Mouse (Mus musculus) heart, postnatal 36 days (tissue): ENCODE data around the gene Cd96. TPM values are rescaled to one million over a fixed set of nuclear protein-coding genes. Genes with fewer than 3 reads are reported as not detected.

Experiments used
- DNase-seq, 2 experiments: peaks; one replicate each; pipeline ENCODE4 v3.0.0; 2021 to 2022
- intact Hi-C: fragments of 180-260 bp; cut with DNase I; formaldehyde crosslinking; loops from one replicate; pipeline ENCODE4 v1.15.1; 2025
- total RNA-seq, 2 experiments: library from RNA; stranded (reverse); gene quantifications; 2 replicates each; pipeline ENCODE4 v1.2.3; 2021

Gene Cd96
- total RNA-seq, 2 experiments from 2014 or later = not detected

DNA sequence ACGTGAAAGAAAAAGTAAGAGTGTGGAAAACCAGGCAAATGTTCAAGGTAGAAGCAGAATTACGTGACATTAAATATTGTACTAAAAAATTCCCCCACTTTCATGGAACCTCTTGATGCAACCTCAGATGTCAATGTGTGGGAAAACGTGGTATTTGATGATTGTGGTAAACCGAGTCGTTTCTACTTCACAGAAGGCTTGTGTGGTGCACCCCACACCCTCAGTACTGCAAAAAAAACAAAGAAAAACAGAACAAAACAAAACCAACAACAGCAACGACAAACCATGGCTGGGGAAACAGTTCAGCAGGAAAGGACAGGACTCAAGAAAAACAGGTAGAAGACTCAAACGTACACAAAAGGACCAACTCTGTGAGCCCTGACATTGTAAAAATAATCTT, 121.8 kb downstream of the Cd96 start:
- intact Hi-C loops = no loop called here

DNA sequence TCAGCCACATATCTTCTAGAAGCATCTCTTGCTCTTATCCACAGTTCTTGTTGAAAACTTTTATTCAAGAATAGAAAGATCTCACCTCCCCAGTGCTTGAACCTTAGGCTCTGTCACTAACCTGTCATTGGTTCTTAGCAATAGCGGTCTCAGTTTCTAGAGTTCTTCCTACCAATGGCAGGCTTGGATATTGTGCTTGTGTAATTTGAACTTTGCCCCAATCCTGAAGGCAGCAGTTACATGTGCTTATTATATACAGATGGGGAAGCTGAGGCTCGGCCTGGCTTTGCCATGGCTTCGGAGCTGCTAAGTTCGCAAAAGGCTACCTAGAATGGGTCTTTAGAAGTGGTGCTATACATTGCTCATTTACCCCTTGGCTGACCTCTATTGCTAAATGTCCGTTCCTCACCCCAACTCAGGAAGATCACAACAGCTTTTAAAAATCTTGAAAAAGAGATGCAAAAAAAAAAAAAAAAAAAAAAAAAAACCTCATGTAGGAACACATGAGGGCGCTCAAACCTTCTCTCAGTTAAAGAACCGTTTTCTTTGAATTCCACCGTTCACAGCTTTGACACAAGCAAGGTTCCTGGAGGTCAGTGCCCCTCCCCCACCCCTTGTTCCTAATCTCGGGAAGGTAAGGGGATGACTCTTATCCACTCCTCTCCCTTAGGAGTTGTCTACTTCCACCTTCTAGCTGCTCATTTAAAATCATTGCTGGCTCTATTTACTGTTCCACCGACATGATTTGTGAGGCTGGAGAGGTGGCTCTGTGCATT, 129.0 kb downstream of the Cd96 start:
- no peak for DNase-seq
- intact Hi-C loops = loop anchor here (1.0 to 2.0 kb wide), 2 partner anchors 31 to 110 kb away; no protein-coding TSS in a partner anchor

More for the DNA sequence above, 121.8 kb downstream of the Cd96 start:
- DNase-seq = no peak

DNA sequence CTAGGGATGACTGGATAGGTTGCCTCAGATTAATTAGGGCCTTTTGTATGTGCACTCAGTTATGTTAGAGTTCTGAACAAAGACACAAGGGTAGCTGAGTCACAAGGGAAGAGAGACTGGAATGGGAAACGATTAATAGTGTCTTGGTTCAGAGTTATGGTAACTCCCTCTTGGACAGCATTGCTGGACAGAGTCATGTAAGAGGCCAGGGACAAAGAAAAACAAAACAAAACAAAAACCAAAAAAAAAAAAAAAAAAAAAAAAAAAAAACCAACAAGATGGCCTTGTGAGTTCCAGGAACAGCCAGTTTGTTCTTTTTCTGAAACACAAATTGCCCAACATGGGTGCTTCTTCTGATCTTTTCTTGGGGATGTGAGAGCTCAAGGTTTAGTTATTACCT, 133.8 kb downstream of the Cd96 start:
- intact Hi-C loops = no loop called here
- no peak for DNase-seq

Other genes starting within 250 kb of the Cd96 start
- 10 to 100 TPM; 14.8 to 16.4 TPM for gene Phldb2, start 166.7 kb downstream of the Cd96 start, total RNA-seq
- gene Plcxd2, start 110.0 kb downstream of the Cd96 start, total RNA-seq = under 1 TPM; 0.05 to 0.14 TPM
- gene Gm4737, start 34.8 kb upstream of the Cd96 start, total RNA-seq = 10 to 100 TPM; 12.1 to 12.9 TPM